Mouse (Mus musculus): ENCODE data around the gene 2700081O15Rik.

DNA sequence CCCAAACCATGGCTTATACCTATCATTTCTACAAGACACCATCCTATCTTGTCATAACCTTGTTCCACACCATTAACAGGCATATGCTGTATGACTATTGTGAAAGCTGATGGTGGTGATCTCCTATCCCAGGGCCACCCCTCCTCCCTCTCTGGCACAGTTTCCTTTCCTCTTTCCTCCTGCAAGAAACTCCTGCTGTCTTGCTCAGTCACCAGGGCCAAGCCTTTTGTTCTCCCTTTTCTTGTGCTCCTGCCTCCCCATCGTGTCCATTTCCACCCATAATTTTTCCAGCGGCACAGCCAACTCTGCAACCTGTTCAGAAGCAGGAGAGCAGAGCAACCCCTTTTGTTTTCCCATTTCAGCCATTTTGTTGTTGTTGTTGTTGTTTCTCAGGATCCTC, 31.4 kb upstream of the 2700081O15Rik start:
- TF ChIP-seq CTCF (IDR thresholded peaks at IDR 0.05; ENCODE audit: borderline replicate concordance, extremely low read depth, insufficient read depth, insufficient read length), result no peak
- no peak for TF ChIP-seq POLR2A (IDR thresholded peaks at IDR 0.05; ENCODE audit: borderline replicate concordance, extremely low read depth, insufficient read depth, insufficient read length, poor library complexity, severe bottlenecking)
